Mouse (Mus musculus): ENCODE results near the gene Mbd3.

- TF ChIP-seq CTCF (IDR thresholded peaks at IDR 0.05; ENCODE audit: extremely low read depth, insufficient read depth, insufficient read length, insufficient replicate concordance) (no peak), POLR2A (IDR thresholded peaks at IDR 0.05; ENCODE audit: low read depth, low read length) (no peak)
Measured at GRCm38 (mm10) chr10:80347514-80347967, 51.8 kb downstream of the Mbd3 start.

Data from spleen, adult 2 months (tissue).